Mouse (Mus musculus) cerebellum, adult 11 months (tissue): ENCODE measurements at regions not wholly inside any gene's neighbourhood (a gene's known extent, or its start where the extent isn't known, plus 50 kb on each side); places are given as distances from the start of the nearest gene placed in this dataset.
"Not testable (repeated sequence)": the region's sequence is repeated elsewhere in the genome, so short reads cannot be mapped to it uniquely, and the experiment has no call there.

ENCODE experiments used
- DNase-seq: peaks from one replicate; pipeline ENCODE4 v3.0.0; 2022

DNA sequence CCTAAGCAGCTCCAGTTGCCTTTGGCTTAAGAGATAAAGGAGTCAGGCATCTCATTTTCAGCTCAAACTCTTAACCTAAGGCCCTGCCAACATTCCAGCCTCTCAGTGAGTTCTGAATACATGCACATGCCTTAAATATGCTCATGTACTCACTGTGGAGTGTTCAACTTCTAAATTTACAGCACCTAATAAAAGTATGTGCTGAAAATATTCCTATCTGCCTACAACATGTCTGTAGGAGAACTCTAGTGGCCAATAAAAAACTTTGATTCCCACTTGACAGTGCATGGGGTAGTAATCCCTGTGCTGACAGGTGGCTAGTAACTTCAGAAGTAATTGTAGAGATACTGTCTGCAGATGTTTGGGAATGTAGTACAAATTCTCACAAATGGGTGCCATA is 319.3 kb upstream of the Intu start:
- DNase-seq: no peak

DNA sequence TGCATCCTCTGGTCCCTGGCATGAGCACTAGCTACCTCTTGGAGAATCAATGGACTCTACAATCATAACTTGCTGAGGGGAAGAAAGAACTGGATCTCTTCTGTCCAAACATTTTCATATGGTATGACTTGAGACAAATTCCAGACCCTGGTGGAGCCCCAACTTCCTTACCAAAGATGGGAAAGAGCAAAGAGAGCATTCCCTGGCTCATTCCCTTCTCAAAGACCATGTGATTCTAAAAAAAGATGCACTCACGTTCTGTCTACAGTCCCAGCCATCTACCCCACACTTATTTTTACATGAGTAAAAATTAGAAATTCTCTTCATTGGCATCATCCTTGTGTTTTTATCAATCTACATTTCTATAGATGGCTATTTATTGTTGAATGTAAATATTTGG is 304.3 kb upstream of the Intu start:
- no peak for DNase-seq

DNA sequence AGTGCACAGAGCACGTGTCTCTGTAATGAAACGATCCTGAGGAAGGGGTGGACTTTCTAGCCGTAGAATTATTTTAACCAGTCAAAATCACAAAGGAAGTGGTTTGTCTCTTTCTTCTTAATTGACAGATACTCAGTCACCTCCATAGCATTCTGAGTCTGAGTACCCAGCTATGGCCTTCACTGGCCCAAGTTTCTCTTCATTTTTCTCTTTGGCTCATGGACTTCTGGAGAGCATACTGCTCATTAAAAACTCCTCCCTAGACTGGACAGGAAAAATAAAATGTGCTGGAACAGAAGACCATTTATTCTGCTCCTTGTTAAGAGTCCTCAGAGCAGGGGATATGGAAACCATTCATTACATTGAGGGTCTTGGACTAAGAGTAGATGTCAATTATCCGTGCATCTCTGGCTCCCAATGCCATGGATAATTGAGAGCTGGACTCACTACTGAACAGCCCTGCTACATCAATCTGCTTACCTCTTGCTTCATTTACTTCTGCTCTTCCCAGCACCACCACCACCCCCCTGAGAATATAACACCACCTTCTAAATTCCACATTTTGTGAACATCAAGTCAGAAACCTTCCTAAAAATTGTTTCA is 287.5 kb upstream of the Intu start:
- no peak for DNase-seq

DNA sequence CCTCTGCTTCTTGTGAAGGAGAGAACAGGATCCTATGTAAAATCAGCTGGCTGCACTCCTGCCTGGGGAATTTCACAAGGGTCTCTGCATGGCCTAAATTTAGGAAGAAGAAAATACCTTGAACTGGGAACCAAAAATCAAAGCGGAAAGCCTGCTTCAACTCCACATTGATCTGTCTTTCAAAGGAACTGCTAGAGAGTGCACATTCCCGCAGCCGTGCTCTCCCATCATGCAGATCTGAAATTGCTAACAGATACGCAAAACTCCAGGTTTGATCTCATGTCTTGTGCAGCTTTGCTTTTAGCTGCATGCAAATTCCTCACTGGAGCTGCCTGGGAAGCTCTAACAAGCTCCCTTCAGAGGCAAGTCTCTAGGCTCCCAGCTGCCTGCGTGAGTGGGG is 276.7 kb upstream of the Intu start:
- DNase-seq: no peak

DNA sequence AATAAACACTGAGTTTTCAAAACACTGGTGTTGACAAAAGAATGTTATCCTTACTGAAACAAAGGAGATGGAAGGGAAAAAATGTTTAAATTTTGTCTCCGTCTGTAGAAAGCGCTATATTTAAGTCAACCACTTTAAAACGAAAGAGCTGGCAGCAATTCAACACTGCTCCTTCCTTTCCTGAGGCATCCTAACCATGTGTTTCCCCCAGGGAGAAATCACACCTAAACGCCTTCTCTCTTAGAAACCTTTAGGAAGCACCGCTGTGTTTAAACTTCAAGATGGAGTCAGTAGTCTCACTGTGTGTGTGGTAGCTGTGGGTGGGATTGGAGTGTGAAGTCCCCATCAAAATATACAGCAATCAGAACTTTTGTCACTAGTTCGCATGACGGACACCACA is 268.6 kb upstream of the Intu start:
- no peak for DNase-seq

DNA sequence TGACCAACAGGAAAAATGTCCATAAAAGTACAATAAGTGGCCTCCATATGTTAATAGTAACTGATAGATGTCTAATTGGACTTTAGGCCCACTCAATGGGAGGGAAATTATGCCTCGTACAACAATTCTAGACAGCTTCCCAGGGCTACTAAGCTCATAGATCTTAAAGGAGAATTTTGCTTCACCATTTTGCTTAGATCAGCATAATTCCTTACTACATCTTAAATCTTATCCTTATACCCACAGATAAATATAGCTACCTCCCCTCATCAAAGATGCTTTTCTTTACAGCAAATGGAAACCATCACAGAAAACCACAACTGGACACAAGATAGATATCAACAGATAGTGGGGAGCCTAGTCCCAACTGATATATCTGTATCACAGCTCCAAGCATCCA is 263.6 kb upstream of the Intu start:
- no peak for DNase-seq

DNA sequence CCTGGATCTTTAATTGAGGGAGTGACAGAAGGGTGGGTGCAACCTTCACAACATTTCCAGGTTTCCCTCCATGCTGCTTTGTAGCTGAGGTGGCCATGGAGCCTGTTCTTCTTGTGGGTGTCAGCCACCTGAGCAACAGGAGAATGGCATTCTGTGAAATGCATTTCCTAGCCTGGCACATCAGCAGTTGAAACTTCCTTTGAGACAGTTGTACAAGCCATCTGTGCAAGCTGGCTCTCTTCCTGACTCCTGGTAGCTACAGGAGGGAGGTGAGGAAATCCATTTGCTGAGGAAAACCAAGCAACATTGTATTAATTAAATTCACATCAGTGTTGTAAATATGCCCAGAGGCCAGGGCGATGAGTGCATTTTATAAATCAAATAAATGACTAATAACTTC is 248.2 kb upstream of the Intu start:
- peak; percentile 9 for DNase-seq

DNA sequence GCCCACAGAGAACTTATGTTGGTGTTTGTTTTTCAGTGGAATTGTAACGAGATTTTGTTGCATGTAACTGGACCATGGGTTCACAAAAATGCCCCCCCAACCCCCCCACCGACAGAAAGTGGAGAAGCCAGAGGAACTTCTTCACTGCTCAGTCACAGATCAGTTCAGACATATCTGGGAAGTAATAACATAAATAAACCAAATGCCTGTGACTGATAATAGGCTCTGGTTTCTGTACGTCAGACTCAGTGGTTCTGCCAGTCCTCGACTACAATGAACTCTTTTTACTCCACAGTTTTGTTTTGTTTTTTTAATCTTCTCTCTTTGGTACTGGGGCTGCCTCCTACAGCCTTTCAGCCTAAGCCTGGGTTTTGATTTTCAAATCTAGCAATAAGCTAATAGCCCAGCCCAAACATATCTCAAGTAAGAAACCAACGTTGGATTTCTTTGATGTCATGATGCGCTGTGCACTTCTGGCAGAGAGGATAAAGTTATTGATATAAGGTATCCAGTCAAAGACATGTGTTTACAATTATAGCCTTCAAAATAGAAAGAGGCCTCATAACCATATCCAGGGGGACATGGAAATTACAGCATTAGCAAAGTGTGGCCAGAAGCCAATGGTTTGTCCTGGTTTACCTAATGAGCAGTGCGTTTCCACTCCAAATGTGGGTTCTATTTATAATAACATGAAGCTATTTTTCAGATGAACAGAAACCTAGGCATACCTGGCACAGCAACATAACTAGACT is 244.0 kb upstream of the Intu start:
- DNase-seq: no peak

DNA sequence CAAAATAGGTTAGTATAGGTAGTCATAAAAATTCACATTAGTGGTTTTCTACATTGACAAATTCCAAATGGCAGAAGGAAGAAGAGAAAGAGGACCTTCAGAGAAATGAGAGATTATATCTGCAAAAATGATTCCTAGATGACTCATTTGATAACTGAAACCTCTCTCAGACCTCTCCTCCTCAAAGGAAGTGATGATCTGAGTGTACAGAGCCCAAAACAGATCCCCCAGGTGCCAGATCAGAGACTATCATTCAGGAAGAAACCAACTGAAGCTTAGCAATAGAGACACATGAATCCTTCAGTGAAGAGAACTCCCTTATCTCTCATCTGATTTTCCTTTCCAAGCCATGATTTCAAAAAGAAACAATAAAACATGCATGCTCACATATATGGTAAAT is 234.0 kb upstream of the Intu start:
- DNase-seq: no peak

DNA sequence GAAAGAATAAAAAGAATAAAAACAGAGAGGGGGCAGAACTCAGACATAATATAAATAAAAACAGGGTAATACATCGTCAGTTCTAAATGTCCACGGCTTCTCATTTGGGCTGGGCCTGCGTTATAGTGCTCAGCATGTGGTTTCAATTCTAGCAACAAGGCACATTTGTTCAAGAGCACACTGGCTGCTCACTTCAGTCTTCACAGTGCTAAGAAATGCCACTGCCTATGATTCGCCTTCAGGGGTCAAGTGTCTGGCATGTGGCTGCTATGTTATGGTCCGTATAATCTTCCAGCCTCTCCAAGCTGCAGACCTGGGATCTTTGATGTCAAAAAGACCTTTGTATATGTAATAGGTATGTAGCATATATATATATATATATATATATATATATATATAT is 210.8 kb upstream of the Intu start:
- no peak for DNase-seq

DNA sequence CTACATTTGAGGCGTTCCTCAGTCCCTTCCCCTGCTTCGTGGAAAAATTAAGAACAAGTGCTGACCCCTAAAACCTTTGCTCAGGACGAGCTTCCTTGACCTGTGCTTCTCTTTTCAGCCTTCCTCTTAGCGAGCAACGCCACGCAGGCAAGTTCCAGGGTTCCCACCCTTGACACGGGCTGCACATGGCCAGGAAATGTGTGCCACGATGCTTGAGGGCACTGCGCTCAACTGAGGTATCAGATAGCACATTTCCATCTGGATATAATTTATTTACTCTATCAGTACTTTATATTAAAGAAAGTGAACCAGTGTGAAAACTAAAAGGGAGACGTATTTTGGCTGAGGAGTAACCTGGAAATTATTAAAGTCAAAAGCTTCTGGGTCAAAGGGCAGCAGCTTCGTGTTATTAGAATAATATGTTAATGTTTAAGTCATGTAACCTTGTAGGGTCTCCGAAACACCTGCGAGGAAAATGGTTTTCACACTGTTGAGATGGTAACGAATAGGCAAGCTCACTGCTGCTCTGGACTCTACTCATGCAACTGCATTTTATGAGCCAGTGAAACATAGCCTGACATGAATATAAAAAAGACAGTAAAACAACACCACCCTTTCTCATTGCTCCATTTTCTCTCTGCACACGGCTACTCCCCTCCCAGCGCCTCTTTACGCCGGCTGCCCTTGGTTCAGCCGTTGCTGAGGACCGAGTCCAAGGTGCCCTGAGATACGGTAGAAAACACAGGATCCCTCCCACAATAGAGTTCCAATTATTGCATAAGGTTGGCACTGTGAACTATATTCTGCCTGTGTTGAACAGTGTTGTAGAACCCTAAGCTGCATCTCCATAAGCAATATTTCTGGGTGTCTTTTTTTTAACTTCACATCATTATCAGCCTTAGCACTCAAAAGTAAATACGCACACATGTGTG is 204.9 kb upstream of the Intu start:
- DNase-seq: no peak

DNA sequence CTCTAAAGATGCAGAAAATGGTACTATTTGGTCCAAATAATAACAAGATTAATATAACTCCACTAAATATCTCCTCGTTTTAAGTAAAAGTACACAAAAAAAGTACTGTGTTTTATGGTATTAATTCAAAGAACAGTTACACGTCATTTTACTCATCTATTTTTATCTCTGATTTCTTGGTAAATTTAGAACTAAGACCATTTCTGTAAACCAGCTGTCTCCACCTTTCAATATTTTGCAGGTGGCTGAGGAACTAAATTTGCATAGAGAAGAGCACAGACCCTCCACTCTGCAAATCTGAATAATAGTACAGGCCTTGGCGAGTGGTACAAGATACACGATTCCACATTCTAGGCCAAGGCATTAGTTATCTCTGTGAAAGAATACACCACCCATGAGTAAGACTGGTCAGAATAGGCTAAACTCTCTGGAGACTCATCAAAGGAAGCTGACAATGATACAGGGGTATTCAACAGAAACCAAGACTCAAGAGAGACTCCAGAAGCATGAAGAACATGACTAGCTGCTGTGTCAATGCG is 191.5 kb upstream of the Intu start:
- no peak for DNase-seq

DNA sequence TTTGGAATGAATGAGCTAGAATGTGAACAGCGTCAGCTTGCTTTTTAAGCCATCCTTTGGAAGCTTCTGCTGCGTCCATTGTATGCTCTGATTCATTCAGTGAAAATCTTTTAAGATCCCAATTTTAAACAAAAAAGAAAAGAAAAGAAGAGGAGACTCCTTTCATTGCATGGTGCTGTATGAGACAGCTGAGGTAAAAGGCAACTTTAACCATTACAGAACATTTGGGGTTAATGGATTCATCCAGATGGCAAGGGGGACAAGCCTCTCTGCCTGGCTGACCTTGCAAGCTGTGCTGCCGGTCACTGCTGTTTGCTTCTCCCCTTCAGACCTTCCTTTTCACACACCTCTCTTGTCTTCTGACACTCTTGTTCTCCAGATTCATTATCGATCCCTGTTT is 176.0 kb upstream of the Intu start:
- no peak for DNase-seq

DNA sequence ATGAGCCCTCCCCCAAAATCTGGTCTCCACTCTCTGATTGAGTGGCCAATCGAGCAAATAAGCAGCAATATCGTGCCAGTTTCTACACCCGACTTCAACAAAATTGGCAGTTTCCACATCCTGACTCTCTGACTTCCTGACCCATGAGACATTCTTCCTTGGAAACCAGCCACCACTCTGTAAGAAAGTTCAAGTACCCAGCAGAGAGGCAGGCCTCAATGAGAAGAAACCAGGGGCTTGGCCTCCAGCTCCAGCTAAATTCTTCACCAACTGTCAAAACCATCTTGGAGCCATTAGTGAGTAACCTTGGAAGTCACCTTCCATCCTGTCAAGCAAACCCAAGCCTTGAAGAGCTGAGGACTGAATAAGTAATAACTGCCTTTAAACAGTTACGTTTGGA is 162.7 kb upstream of the Intu start:
- no peak for DNase-seq

DNA sequence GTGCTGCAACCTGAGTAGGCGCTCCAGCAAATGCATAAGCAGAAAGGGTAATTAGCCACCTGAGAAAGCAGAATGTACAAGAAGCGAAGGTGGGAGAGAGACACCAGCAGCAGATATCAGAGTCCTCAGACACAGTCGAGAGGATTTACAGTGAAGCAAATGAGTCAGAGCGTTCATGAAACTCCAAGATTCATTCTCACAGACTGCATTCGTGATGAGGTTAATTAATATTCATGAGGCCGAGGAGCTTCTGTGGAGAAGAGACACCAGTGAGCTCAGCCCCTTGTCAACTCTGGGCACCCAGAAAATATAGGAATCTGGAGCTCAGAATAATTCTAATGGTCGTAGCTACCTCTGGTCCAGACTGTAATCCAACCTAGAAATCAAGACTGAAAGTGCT is 159.7 kb upstream of the Intu start:
- no peak for DNase-seq

DNA sequence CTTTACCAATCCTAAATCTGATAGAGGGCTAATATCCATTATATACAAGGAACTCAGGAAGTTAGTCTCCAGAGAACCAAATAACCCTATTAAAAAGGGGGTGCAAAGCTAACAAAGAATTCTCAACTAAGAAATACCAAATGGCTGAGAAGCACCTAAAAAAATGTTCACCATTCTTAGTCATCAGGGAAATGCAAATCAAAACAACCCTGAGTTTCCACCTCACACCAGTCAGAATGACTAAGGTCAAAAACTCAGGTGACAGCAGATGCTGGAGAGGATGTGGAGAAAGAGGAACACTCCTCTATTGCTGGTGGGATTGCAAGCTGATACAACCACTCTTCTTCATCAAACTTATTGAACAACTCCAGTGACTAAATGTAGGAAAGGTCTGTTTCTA is 154.9 kb upstream of the Intu start:
- not testable (repeated sequence) for DNase-seq

DNA sequence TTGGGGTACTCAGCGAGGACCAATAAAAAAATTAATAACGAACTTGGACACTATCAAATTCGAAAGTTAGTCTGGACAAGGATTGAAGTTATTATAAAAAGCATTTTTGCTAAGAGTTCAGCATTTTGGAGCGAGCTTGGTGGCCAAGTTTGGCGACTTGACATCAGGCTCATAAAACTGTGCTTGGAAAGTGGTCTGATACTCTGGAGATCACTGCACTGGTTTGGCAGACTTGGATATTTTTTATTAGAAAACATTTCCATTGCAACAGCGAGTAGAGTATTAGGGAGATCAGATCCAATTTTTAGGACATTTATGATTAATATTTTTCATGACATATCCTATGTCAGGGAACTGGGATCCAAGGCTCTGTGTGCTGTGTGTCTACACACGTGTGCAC is 153.7 kb upstream of the Intu start:
- no peak for DNase-seq

DNA sequence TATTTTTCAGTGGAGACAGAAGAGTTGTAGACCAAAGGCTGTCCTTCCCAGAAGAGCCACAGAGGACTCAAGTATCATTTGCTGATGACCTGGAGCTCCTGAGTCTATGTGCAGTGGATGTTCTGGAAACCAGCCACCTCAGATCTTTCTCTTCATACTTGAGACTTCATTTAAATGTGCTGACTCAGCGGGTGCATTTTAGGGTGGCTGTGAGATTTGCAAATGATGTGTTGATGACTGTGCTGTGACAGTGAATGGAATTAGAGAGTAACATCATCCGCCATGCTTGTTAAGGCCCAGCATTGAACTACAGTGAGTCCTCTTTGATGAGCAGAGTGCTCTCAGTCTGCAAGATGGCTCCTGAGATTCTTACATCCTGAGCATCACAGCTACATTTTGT is 152.0 kb upstream of the Intu start:
- no peak for DNase-seq

DNA sequence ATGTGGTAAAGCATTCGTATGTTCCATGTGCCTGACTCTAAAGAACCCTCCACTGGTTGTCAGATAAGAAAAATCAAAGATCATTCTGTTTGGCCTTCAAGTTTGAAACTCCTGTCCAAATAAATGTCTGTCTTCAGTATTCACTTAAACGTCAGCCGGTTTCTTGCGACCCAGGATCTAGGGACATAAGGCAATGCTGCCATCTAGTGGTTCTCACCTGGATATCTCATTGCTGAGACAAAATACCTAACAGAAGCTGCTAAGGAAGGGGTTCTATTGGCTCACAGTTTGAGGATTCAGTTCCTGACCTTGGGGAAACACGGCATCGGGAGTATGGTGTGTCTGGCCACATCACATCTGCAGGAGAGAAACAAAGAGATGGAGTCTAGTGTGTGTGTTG is 139.5 kb upstream of the Intu start:
- no peak for DNase-seq

DNA sequence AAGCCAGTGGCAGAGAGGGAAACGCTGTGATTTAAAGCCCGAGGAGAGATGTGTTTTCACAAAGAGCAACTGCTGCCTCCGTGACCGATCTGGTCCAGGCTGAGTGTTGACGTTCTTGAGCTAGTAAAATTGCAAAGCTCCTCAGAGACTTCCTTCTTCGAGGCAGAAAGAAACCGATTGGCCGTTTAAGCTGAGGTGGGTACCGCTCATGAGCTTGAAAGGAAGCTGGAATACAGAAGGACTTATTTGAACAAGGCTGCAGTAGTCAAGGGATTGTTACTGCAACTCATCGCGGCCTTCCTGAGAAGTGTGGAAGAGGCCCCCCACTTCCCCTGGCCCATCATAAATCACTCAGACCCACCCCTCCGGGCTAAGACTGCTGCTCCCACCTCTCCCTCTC is 132.9 kb upstream of the Intu start:
- no peak for DNase-seq

DNA sequence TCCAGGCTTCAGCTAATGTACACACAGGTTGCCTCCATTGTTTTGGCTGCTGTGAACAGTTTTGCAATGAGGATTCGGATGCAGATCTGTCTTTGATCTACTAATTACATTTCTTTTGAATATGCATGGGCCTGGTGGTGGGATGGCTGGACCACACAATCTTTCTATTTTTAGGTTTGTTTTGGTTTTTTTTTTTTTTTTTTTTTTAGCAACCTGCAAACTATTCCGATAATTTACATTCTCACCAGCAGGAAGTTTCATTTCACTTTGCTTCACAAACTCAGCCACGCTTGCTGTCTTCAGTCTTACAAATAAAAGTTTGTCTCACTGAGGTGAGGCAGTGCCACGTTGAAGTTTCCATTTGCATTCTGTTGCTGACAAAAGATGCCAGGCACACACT is 127.7 kb upstream of the Intu start:
- DNase-seq: no peak

DNA sequence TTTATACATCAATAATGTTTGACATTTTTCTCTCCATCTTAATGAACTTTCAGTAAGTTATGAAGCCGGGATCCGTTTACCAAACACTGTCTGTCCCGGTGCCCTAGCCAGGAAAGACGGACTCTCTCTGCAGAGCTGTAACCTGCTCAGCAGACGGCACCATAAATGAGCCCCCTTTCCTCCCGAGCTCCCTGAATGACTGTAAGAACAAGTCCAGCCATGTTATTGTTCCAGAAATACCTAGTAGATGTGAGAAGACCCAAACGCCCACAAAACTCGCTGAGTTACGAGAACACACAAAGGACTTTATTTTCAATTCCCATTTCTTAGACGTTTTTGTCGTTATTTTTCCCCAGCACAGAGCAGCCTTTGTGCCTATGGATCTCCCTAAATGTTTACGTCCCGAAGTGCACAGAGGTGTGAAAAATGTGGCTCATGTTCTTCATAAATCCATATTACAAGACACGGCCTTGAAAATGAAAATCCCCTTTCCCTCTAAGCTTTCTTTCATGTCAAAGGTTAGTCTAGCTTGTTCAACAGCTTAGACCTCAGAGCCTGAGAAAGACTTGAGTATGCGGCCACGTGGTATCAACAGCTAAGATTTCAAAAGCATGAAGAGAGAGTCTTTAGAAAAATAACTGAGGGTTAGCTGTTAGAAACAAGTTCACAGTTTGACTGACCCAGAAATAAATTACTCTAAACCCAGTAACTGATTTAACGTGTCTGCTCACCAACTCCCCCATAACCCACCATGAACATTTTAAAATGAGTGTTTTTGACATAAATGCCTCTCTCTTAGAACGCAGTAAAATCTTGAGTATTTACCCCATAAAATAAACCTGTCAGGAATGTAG is 125.8 kb upstream of the Intu start:
- DNase-seq: no peak

DNA sequence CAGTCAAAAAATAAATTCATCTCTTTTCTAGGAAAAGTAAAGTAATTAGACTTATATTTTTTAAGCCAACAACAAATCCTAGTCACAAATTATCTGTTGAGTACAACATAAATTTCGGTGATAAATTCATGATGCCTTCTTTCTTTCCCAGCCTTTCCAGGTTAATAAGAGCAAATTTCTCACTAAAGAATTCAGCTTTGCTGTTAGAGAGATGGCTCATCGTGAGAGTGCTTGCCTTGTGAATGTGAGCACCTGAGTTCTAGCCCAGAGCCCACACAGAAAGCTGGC is 125.2 kb upstream of the Intu start:
- DNase-seq: no peak
